Mouse (Mus musculus): ENCODE measurements around the gene Map3k3. TPM values are rescaled to one million over a fixed set of nuclear protein-coding genes. Genes with fewer than 3 reads are reported as not detected.

The Map3k3 gene
- polyA plus RNA-seq, 1 experiment from 2014 or later: 15.2 TPM

- Histone ChIP-seq H3K4me3 (replicated peaks; ENCODE audit: low read depth, low read length) (no peak overlapping the region), H3K36me3 (ENCODE audit: control insufficient read depth, insufficient read depth, low read length) (peaks cover 51% of the 10 kb centered on the region), H3K4me1 (ENCODE audit: control insufficient read depth, insufficient read depth, low read length) (peaks cover 13% of the 10 kb centered on the region), H3K9ac (replicated peaks; ENCODE audit: low read length) (no peak overlapping the region), H3K27me3 (ENCODE audit: control insufficient read depth, insufficient read depth, low read length) (no peaks in the 10 kb centered on the region), H3K4me2 (ENCODE audit: low read length) (no peak overlapping the region), H3K27ac (replicated peaks; ENCODE audit: low read depth, low read length) (no peak overlapping the region), H3K9me3 (ENCODE audit: control insufficient read depth, low read length) (no peaks in the 10 kb centered on the region)
- DNase-seq (no peak), ATAC-seq (ENCODE audit: low FRiP score, low TSS enrichment) (no peak)
- WGBS: 96% methylated on average over 16 of the region's 16 CpGs
Observed at GRCm38 (mm10) chr11:106164601-106165180, 80.3 kb downstream of the Map3k3 start.

- Histone ChIP-seq H3K4me3 (replicated peaks; ENCODE audit: low read depth, low read length) (no peak overlapping the region), H3K9ac (replicated peaks; ENCODE audit: low read length) (no peak overlapping the region), H3K4me2 (ENCODE audit: low read length) (no peak overlapping the region), H3K36me3 (ENCODE audit: control insufficient read depth, insufficient read depth, low read length) (peaks cover 63% of the 10 kb centered on the region), H3K27me3 (ENCODE audit: control insufficient read depth, insufficient read depth, low read length) (no peaks in the 10 kb centered on the region), H3K27ac (replicated peaks; ENCODE audit: low read depth, low read length) (no peak overlapping the region), H3K9me3 (ENCODE audit: control insufficient read depth, low read length) (no peaks in the 10 kb centered on the region), H3K4me1 (ENCODE audit: control insufficient read depth, insufficient read depth, low read length) (no peaks in the 10 kb centered on the region)
- WGBS: 90% methylated on average over 5 of the region's 5 CpGs
- no peak for DNase-seq
- no peak for ATAC-seq (ENCODE audit: low FRiP score, low TSS enrichment)
Observed at GRCm38 (mm10) chr11:106167435-106167834, 83.0 kb downstream of the Map3k3 start.

- Histone ChIP-seq H3K4me2 (ENCODE audit: low read length) (no peak overlapping the region), H3K4me1 (ENCODE audit: control insufficient read depth, insufficient read depth, low read length) (no peaks in the 10 kb centered on the region), H3K36me3 (ENCODE audit: control insufficient read depth, insufficient read depth, low read length) (peaks cover 47% of the 10 kb centered on the region), H3K27me3 (ENCODE audit: control insufficient read depth, insufficient read depth, low read length) (no peaks in the 10 kb centered on the region), H3K9me3 (ENCODE audit: control insufficient read depth, low read length) (no peaks in the 10 kb centered on the region), H3K27ac (replicated peaks; ENCODE audit: low read depth, low read length) (no peak overlapping the region), H3K9ac (replicated peaks; ENCODE audit: low read length) (no peak overlapping the region), H3K4me3 (replicated peaks; ENCODE audit: low read depth, low read length) (no peak overlapping the region)
- WGBS: 83% methylated on average over 7 of the region's 7 CpGs
- DNase-seq (peak; percentile 59), ATAC-seq (ENCODE audit: low FRiP score, low TSS enrichment) (no peak)
Observed at GRCm38 (mm10) chr11:106170807-106171206, 86.4 kb downstream of the Map3k3 start.

GRCm38 (mm10) chr11:106173228-106173627 lies 88.8 kb downstream of the Map3k3 start:
- DNase-seq: no peak
- no peak for ATAC-seq (ENCODE audit: low FRiP score, low TSS enrichment)
- H3K27ac ChIP-seq (replicated peaks; ENCODE audit: low read depth, low read length): no peak overlapping the region
- H3K9ac ChIP-seq (replicated peaks; ENCODE audit: low read length): no peak overlapping the region
- no peak overlapping the region for H3K4me3 ChIP-seq (replicated peaks; ENCODE audit: low read depth, low read length)
- H3K4me2 ChIP-seq (ENCODE audit: low read length): no peak overlapping the region
- H3K36me3 ChIP-seq (ENCODE audit: control insufficient read depth, insufficient read depth, low read length): peaks cover 30% of the 10 kb centered on the region
- H3K27me3 ChIP-seq (ENCODE audit: control insufficient read depth, insufficient read depth, low read length): no peaks in the 10 kb centered on the region
- no peaks in the 10 kb centered on the region for H3K9me3 ChIP-seq (ENCODE audit: control insufficient read depth, low read length)
- H3K4me1 ChIP-seq (ENCODE audit: control insufficient read depth, insufficient read depth, low read length): no peaks in the 10 kb centered on the region
- WGBS: 99% methylated on average over 2 of the region's 2 CpGs

GRCm38 (mm10) chr11:106174372-106174771 lies 90.0 kb downstream of the Map3k3 start:
- no peak for DNase-seq
- Histone ChIP-seq H3K9ac (replicated peaks; ENCODE audit: low read length) (no peak overlapping the region), H3K36me3 (ENCODE audit: control insufficient read depth, insufficient read depth, low read length) (peaks cover 24% of the 10 kb centered on the region), H3K27me3 (ENCODE audit: control insufficient read depth, insufficient read depth, low read length) (no peaks in the 10 kb centered on the region), H3K27ac (replicated peaks; ENCODE audit: low read depth, low read length) (no peak overlapping the region), H3K4me1 (ENCODE audit: control insufficient read depth, insufficient read depth, low read length) (no peaks in the 10 kb centered on the region), H3K4me3 (replicated peaks; ENCODE audit: low read depth, low read length) (no peak overlapping the region), H3K9me3 (ENCODE audit: control insufficient read depth, low read length) (no peaks in the 10 kb centered on the region), H3K4me2 (ENCODE audit: low read length) (no peak overlapping the region)
- 87% methylated on average over 5 of the region's 5 CpGs for WGBS
- ATAC-seq (ENCODE audit: low FRiP score, low TSS enrichment): no peak

- H3K9me3 ChIP-seq (ENCODE audit: control insufficient read depth, low read length): no peaks in the 10 kb centered on the region
- H3K4me2 ChIP-seq (ENCODE audit: low read length): no peak overlapping the region
- H3K27ac ChIP-seq (replicated peaks; ENCODE audit: low read depth, low read length): no peak overlapping the region
- H3K4me3 ChIP-seq (replicated peaks; ENCODE audit: low read depth, low read length): no peak overlapping the region
- H3K4me1 ChIP-seq (ENCODE audit: control insufficient read depth, insufficient read depth, low read length): no peaks in the 10 kb centered on the region
- DNase-seq (no peak), ATAC-seq (ENCODE audit: low FRiP score, low TSS enrichment) (no peak)
- no peak overlapping the region for H3K9ac ChIP-seq (replicated peaks; ENCODE audit: low read length)
- WGBS: 81% methylated on average over 3 of the region's 3 CpGs
- H3K36me3 ChIP-seq (ENCODE audit: control insufficient read depth, insufficient read depth, low read length): peaks cover 19% of the 10 kb centered on the region
- no peaks in the 10 kb centered on the region for H3K27me3 ChIP-seq (ENCODE audit: control insufficient read depth, insufficient read depth, low read length)
Observed at GRCm38 (mm10) chr11:106175081-106175480, 90.7 kb downstream of the Map3k3 start.

GRCm38 (mm10) chr11:106176372-106176771 lies 92.0 kb downstream of the Map3k3 start:
- H3K4me1 ChIP-seq (ENCODE audit: control insufficient read depth, insufficient read depth, low read length): no peaks in the 10 kb centered on the region
- no peak overlapping the region for H3K4me2 ChIP-seq (ENCODE audit: low read length)
- no peak for DNase-seq

GRCm38 (mm10) chr11:106178036-106178782 lies 93.8 kb downstream of the Map3k3 start:
- Histone ChIP-seq H3K9me3 (ENCODE audit: control insufficient read depth, low read length) (no peaks in the 10 kb centered on the region), H3K36me3 (ENCODE audit: control insufficient read depth, insufficient read depth, low read length) (peaks cover 24% of the 10 kb centered on the region), H3K9ac (replicated peaks; ENCODE audit: low read length) (no peak overlapping the region), H3K4me3 (replicated peaks; ENCODE audit: low read depth, low read length) (no peak overlapping the region), H3K4me1 (ENCODE audit: control insufficient read depth, insufficient read depth, low read length) (no peaks in the 10 kb centered on the region), H3K27ac (replicated peaks; ENCODE audit: low read depth, low read length) (no peak overlapping the region), H3K27me3 (ENCODE audit: control insufficient read depth, insufficient read depth, low read length) (no peaks in the 10 kb centered on the region), H3K4me2 (ENCODE audit: low read length) (no peak overlapping the region)
- ATAC-seq (ENCODE audit: low FRiP score, low TSS enrichment): no peak
- no peak for DNase-seq
- WGBS: 87% methylated on average over 5 of the region's 5 CpGs

More at GRCm38 (mm10) chr11:106176372-106176771, 92.0 kb downstream of the Map3k3 start:
- Histone ChIP-seq H3K4me3 (replicated peaks; ENCODE audit: low read depth, low read length) (no peak overlapping the region), H3K36me3 (ENCODE audit: control insufficient read depth, insufficient read depth, low read length) (peaks cover 23% of the 10 kb centered on the region), H3K9ac (replicated peaks; ENCODE audit: low read length) (no peak overlapping the region), H3K27ac (replicated peaks; ENCODE audit: low read depth, low read length) (no peak overlapping the region), H3K27me3 (ENCODE audit: control insufficient read depth, insufficient read depth, low read length) (no peaks in the 10 kb centered on the region), H3K9me3 (ENCODE audit: control insufficient read depth, low read length) (no peaks in the 10 kb centered on the region)
- WGBS: 90% methylated on average over 5 of the region's 5 CpGs
- no peak for ATAC-seq (ENCODE audit: low FRiP score, low TSS enrichment)

Measured in midbrain, embryonic 14.5 days (tissue).